Mouse (Mus musculus) cerebellum, adult 11-12 months (tissue): Measurements from ENCODE around the gene Dcaf17.
A peak's percentile ranks its signal among the peaks of the same experiment; 100 is the strongest.

Experiments
- DNase-seq: peaks from one replicate; pipeline ENCODE4 v3.0.0; 2022

The Dcaf17 gene

GRCm38 (mm10) chr2:71055300-71056114 is at the start of gene Dcaf17, which contains the start of gene Mettl8:
TSS of gene Dcaf17 (plus strand) at chr2:71055328.
TSS of gene Mettl8 (minus strand) at chr2:71055583.
- DNase-seq, result peak; percentile 94

- no peak for DNase-seq
Measured at GRCm38 (mm10) chr2:71011816-71012215, 43.3 kb upstream of the Dcaf17 start.

- DNase-seq, result no peak
Measured at GRCm38 (mm10) chr2:71013521-71013920, 41.6 kb upstream of the Dcaf17 start.

GRCm38 (mm10) chr2:71019277-71019676 is 35.9 kb upstream of the Dcaf17 start:
- no peak for DNase-seq

GRCm38 (mm10) chr2:71019704-71020375 is 35.3 kb upstream of the Dcaf17 start:
- no peak for DNase-seq

GRCm38 (mm10) chr2:71020674-71021073 is 34.5 kb upstream of the Dcaf17 start:
- no peak for DNase-seq

- no peak for DNase-seq
Measured at GRCm38 (mm10) chr2:71022991-71023390, 32.1 kb upstream of the Dcaf17 start.

- no peak for DNase-seq
Measured at GRCm38 (mm10) chr2:71023986-71024385, 31.1 kb upstream of the Dcaf17 start.

GRCm38 (mm10) chr2:71025576-71026315 is 29.4 kb upstream of the Dcaf17 start:
- no peak for DNase-seq

GRCm38 (mm10) chr2:71026787-71027186 is 28.3 kb upstream of the Dcaf17 start:
- DNase-seq, result no peak

- no peak for DNase-seq
Measured at GRCm38 (mm10) chr2:71027631-71028030, 27.5 kb upstream of the Dcaf17 start.

- DNase-seq, result no peak
Measured at GRCm38 (mm10) chr2:71030663-71031062, 24.5 kb upstream of the Dcaf17 start.

- no peak for DNase-seq
Measured at GRCm38 (mm10) chr2:71031973-71032794, 22.9 kb upstream of the Dcaf17 start.

GRCm38 (mm10) chr2:71033014-71033413 is 22.1 kb upstream of the Dcaf17 start:
- no peak for DNase-seq

- DNase-seq, result no peak
Measured at GRCm38 (mm10) chr2:71033987-71034386, 21.1 kb upstream of the Dcaf17 start.

- DNase-seq, result no peak
Measured at GRCm38 (mm10) chr2:71037447-71037846, 17.7 kb upstream of the Dcaf17 start.

GRCm38 (mm10) chr2:71039522-71040121 is 15.5 kb upstream of the Dcaf17 start:
- DNase-seq, result peak; percentile 74

GRCm38 (mm10) chr2:71046151-71046550 is 9.0 kb upstream of the Dcaf17 start:
- no peak for DNase-seq

GRCm38 (mm10) chr2:71046751-71047320 is 8.3 kb upstream of the Dcaf17 start:
- no peak for DNase-seq

- no peak for DNase-seq
Measured at GRCm38 (mm10) chr2:71048896-71049295, 6.2 kb upstream of the Dcaf17 start.

GRCm38 (mm10) chr2:71050511-71050910 is 4.6 kb upstream of the Dcaf17 start:
- DNase-seq, result no peak

- no peak for DNase-seq
Measured at GRCm38 (mm10) chr2:71054716-71055115, 412 bp upstream of the Dcaf17 start.
